Mouse (Mus musculus): ENCODE measurements around the gene Sobp.

Sobp gene

GRCm38 (mm10) chr10:43159333-43159732, 15.0 kb downstream of the Sobp start:
- no peak for DNase-seq (ENCODE audit: low spot score)

- no peak for DNase-seq (ENCODE audit: low spot score)
Observed at GRCm38 (mm10) chr10:43158917-43159316, 15.4 kb downstream of the Sobp start.

GRCm38 (mm10) chr10:43155046-43155560, 19.2 kb downstream of the Sobp start:
- peak; percentile 33 for DNase-seq (ENCODE audit: low spot score)

GRCm38 (mm10) chr10:43152643-43153042, 21.7 kb downstream of the Sobp start:
- no peak for DNase-seq (ENCODE audit: low spot score)

GRCm38 (mm10) chr10:43148456-43148855, 25.9 kb downstream of the Sobp start:
- no peak for DNase-seq (ENCODE audit: low spot score)

GRCm38 (mm10) chr10:43143173-43143572, 31.2 kb downstream of the Sobp start:
- no peak for DNase-seq (ENCODE audit: low spot score)

- DNase-seq (ENCODE audit: low spot score), result no peak
Observed at GRCm38 (mm10) chr10:43134027-43134426, 40.3 kb downstream of the Sobp start.

- no peak for DNase-seq (ENCODE audit: low spot score)
Observed at GRCm38 (mm10) chr10:43128750-43129149, 45.6 kb downstream of the Sobp start.

- no peak for DNase-seq (ENCODE audit: low spot score)
Observed at GRCm38 (mm10) chr10:43124561-43124960, 49.8 kb downstream of the Sobp start.

- no peak for DNase-seq (ENCODE audit: low spot score)
Observed at GRCm38 (mm10) chr10:43124156-43124555, 50.2 kb downstream of the Sobp start.

GRCm38 (mm10) chr10:43123422-43123821, 50.9 kb downstream of the Sobp start:
- DNase-seq (ENCODE audit: low spot score), result no peak

- no peak for DNase-seq (ENCODE audit: low spot score)
Observed at GRCm38 (mm10) chr10:43120688-43121450, 53.5 kb downstream of the Sobp start.

GRCm38 (mm10) chr10:43116083-43116927, 58.0 kb downstream of the Sobp start:
- no peak for DNase-seq (ENCODE audit: low spot score)

GRCm38 (mm10) chr10:43112296-43112695, 62.0 kb downstream of the Sobp start:
- peak; percentile 4 for DNase-seq (ENCODE audit: low spot score)

- no peak for DNase-seq (ENCODE audit: low spot score)
Observed at GRCm38 (mm10) chr10:43106616-43107015, 67.7 kb downstream of the Sobp start.

- no peak for DNase-seq (ENCODE audit: low spot score)
Observed at GRCm38 (mm10) chr10:43106196-43106595, 68.1 kb downstream of the Sobp start.

- no peak for DNase-seq (ENCODE audit: low spot score)
Observed at GRCm38 (mm10) chr10:43100513-43100912, 73.8 kb downstream of the Sobp start.

- DNase-seq (ENCODE audit: low spot score), result no peak
Observed at GRCm38 (mm10) chr10:43099229-43099628, 75.1 kb downstream of the Sobp start.

- no peak for DNase-seq (ENCODE audit: low spot score)
Observed at GRCm38 (mm10) chr10:43097755-43098154, 76.6 kb downstream of the Sobp start.

GRCm38 (mm10) chr10:43096614-43097013, 77.7 kb downstream of the Sobp start:
- DNase-seq (ENCODE audit: low spot score), result no peak

GRCm38 (mm10) chr10:43094537-43094936, 79.8 kb downstream of the Sobp start:
- no peak for DNase-seq (ENCODE audit: low spot score)

GRCm38 (mm10) chr10:43093440-43093839, 80.9 kb downstream of the Sobp start:
- DNase-seq (ENCODE audit: low spot score), result no peak

- DNase-seq (ENCODE audit: low spot score), result no peak
Observed at GRCm38 (mm10) chr10:43090040-43090439, 84.3 kb downstream of the Sobp start.

Data from lung, postnatal 25 days (tissue).